Mouse (Mus musculus) kidney, adult 9 months (tissue): ENCODE results near the gene Insr.

Experiments used
- DNase-seq: peaks from one replicate; pipeline ENCODE4 v3.0.0; 2022

The Insr gene

GRCm38 (mm10) chr8:3273799-3274198 lies 5.6 kb downstream of the Insr start:
- no peak for DNase-seq

DNA sequence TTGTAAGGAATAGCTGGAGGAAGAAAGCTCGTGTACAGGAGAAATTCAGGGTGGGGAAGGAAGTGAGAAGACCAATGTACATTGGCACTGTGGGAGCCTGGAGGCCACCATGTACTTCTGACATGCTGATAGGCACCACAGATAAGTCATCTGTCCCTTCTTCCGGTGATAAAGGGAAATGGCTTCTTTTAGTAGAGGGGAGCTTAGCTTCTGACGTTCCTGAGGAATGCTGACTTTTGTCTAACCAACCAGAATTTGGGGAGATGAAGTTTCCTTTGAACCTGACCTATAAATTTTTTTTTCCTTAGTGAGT lies 12.0 kb downstream of the Insr start:
- no peak for DNase-seq

- no peak for DNase-seq
Measured at GRCm38 (mm10) chr8:3266686-3267448, 12.6 kb downstream of the Insr start.

DNA sequence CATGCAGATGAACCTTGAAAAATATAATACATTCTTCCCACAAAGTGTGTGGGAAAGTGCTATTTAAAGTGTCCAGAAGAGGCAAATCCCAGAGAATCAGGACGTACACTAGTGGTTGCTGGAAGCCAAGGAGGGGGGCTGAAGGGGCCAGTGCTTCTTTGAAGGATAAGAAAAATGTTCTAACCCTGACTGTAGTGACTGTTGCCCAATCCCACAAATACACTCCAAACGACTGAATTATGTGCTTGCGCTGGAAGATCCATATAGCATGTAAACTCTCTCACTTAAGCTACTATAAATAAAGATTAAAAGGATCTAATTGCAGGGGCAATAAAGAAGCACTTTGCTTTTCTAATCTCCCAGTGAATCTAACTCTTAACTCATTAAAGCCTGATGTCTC lies 14.2 kb downstream of the Insr start:
- no peak for DNase-seq

DNA sequence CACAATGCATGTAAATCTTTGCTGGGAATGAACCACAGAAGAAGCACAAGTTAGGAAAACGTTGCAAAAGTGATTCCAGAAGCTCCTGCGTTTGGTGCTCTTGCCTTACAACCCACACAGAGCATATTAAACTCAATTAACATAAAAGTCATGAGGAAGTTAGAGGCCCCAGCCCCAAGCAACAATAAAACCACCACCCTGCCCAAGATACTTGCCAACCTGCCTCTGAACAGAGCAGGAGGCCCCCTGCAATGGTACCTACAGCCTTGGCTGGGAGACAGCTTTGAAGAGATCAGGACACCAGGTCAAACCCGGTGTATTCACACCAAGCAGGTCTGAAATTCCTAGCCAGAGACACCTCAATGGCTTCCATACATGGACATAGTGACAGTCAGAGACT lies 16.6 kb downstream of the Insr start:
- no peak for DNase-seq

- DNase-seq = no peak
Measured at GRCm38 (mm10) chr8:3261101-3261500, 18.3 kb downstream of the Insr start.

- DNase-seq = no peak
Measured at GRCm38 (mm10) chr8:3260127-3260811, 19.1 kb downstream of the Insr start.

- peak; percentile 74 for DNase-seq
Measured at GRCm38 (mm10) chr8:3256147-3256940, 23.1 kb downstream of the Insr start.

DNA sequence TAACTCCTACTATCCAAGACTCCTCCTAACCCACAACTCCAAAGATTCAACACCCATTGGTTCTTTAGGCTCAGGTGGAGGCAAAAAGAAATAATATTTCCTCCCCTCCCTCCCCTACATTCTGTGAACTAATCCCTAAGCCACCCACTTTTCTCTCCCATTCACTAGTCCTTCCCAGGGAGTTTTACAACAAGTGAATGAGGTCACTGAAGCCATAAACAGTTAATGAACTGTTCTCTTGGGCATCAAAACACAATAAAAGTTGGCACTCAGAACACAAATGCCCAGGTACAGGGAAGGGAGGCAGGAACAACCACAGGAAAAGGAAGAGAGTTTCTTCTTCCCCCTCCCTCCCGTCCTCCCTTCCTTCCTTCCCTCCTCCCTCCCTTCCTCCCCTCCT lies 24.1 kb downstream of the Insr start:
- DNase-seq = no peak

GRCm38 (mm10) chr8:3253179-3253578 lies 26.2 kb downstream of the Insr start:
- DNase-seq = no peak

DNA sequence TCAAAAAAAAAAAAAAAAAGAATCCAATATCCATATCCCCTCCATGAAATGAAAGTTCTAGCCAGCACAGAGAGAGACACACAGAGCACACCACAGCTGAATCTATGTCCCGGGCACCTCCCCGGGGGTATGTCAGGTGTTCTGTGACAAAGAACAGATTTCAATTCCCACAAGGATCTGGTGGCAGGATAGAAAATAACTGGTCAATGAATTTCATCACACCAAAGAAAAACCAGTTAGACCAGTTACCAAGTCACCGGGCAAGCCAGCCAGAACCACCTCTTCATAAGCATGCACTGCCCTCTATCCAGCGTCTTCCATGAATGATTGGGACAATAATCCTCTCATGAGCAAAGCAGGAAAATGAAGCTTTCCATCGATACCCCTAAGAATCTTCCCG lies 26.8 kb downstream of the Insr start:
- DNase-seq = peak; percentile 49

GRCm38 (mm10) chr8:3251101-3251500 lies 28.3 kb downstream of the Insr start:
- no peak for DNase-seq

- DNase-seq = no peak
Measured at GRCm38 (mm10) chr8:3249886-3250285, 29.5 kb downstream of the Insr start.

DNA sequence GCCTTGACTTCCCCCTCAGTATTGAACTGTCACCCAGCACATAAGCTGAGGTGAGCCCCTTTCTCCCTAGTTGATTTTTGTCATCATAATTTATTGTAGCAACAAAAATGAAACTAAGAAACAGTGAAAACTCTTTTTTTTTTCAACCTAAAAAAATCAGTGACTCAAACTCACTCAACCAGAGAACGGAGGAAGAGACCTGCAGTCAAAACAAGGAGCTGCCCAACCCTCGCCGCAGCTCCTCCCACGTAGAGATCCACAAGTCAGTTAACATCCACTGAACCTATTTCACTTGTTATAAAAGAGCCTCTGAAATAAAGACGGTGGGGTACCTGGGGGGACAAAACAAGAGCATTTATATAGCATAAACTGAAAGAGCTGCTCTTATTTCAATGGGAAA lies 30.7 kb downstream of the Insr start:
- DNase-seq = no peak

GRCm38 (mm10) chr8:3247129-3247528 lies 32.3 kb downstream of the Insr start:
- DNase-seq = no peak

DNA sequence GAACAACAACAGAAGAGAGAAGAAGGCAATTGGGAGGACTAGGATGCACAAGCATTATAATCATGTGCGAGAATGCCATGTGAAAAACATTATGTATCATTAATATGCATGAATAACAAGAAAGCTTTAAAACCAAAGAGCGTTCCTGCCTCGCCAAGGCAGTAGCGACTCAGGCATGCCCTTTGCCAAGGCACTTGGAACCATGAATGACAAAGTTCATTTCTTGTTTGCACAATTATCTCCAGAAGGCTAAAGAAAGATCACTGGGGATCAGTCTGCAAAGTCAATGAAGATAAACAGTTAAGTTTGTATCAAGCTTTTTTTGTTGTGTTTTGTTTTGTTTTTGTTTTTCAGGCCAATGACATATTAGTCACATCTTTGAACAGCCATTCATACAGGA lies 36.2 kb downstream of the Insr start:
- peak; percentile 56 for DNase-seq

GRCm38 (mm10) chr8:3240725-3241124 lies 38.7 kb downstream of the Insr start:
- DNase-seq = no peak

DNA sequence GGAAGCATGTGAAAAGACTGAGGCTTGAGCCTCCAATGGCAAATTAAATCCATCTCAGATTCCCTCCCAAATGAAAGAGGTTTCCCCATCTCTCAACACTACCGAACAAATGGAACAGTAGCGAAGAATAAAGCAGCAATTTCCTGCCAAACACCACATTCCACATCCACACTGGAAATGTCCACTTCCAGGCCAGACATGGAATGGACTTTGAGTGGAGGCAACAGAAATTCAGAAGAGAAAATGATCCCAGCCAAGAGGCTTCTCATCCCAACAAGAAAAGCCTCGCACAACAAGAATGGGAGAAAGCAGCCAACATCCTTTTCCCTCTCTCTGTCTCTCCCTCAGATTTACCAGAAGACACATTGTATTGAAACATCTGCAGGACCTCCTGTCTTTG lies 39.8 kb downstream of the Insr start:
- DNase-seq = no peak

GRCm38 (mm10) chr8:3238792-3239191 lies 40.6 kb downstream of the Insr start:
- DNase-seq = no peak

DNA sequence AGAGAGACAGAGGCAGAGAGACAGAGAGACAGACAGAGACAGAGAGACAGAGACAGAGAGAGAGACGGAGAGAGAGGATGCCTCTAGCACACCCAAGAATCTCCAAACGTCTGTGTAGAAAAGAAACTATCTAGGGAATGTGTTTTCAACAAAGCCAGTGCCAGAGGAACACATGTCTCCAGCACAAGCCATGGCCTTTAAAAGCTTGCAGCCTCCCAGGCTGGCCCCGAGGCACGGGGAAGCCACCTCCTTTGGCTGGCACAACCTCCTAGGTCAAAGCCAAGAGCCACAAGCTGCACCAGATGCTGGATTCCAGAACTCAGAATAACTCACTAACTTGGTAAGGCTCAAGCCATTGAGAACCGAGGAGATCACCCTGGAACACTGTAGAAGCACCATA lies 42.1 kb downstream of the Insr start:
- DNase-seq = no peak

- no peak for DNase-seq
Measured at GRCm38 (mm10) chr8:3236277-3236676, 43.1 kb downstream of the Insr start.

GRCm38 (mm10) chr8:3234569-3234968 lies 44.8 kb downstream of the Insr start:
- peak; percentile 67 for DNase-seq

DNA sequence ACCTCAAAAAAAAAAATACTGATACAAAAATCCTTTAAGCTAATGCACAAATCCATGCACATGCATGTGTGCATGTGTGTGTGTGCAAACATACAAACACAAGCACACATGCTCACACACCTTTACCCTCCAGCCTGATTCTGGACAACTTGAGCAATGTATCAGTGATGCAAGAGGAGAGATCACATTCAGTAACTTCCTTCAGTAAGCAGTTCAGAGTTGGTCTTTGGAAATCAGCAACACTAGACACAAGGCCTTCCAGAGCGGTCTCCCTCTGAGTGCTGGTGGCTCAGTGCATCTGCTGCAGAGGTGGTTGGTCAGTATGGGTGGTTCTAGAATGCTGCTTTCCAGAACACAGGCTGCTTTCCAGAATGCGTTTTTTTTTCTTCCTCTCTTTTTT lies 46.8 kb downstream of the Insr start:
- DNase-seq = no peak
